Mouse (Mus musculus): ENCODE measurements around the gene Pkd1l2.

DNA sequence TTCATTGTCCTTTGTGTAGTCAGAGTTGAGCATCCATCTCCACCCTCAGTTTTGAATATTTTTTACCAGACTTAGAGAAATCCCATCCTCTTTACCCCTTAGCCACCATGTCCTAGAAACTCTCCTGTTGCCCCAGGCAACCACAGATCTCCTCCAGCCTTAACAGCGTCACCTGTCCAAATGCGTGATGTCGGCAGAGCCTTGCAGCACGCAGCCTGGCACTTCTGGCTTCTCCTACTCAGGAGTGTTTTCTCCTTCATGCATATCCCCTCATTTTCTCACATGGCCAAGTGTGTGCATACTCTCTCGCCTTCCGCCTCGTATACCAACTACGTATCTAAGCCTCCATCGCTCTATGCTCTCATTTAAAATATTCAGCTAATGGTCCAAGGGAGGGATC lies 36.2 kb upstream of the Pkd1l2 start:
- TF ChIP-seq CTCF (conservative IDR thresholded peaks at IDR 0.05; ENCODE audit: low read length) (no peak), POU5F1 (IDR thresholded peaks at IDR 0.05; ENCODE audit: borderline replicate concordance, low read length) (no peak)
